Mouse (Mus musculus) forebrain, embryonic 12.5 days (tissue): Measurements from ENCODE around the gene Meis1. TPM values are rescaled to one million over a fixed set of nuclear protein-coding genes. Genes with fewer than 3 reads are reported as not detected.

Experiments
- ATAC-seq: fragments of 200-750 bp; cut with Nextera tagmentation; 2 replicates; pipeline ENCODE4 v1.8.0; 2017; ENCODE audit warnings: moderate TSS enrichment; ENCODE audit not compliant: low FRiP score
- H3K27ac ChIP-seq: fragments of 300-500 bp; sonication (generic); 2 replicates; pipeline ENCODE4 v1.5.1; 2016; ENCODE audit warnings: mild to moderate bottlenecking
- H3K27me3 ChIP-seq: fragments of 300-500 bp; sonication (generic); 2 replicates; pipeline ENCODE4 v1.6.1; 2016; ENCODE audit warnings: mild to moderate bottlenecking
- H3K36me3 ChIP-seq: fragments of 300-500 bp; sonication (generic); replicated peaks from 2 replicates; pipeline ENCODE4 v1.6.1; 2016; ENCODE audit warnings: mild to moderate bottlenecking
- H3K4me1 ChIP-seq: fragments of 300-500 bp; sonication (generic); 2 replicates; pipeline ENCODE4 v1.6.1; 2016
- H3K4me2 ChIP-seq: fragments of 300-500 bp; sonication (generic); 2 replicates; pipeline ENCODE4 v1.6.1; 2016; ENCODE audit warnings: mild to moderate bottlenecking, moderate library complexity
- H3K4me3 ChIP-seq: fragments of 300-500 bp; sonication (generic); replicated peaks from 2 replicates; pipeline ENCODE4 v1.5.1; 2016; ENCODE audit warnings: mild to moderate bottlenecking
- H3K9ac ChIP-seq: fragments of 300-500 bp; sonication (generic); 2 replicates; pipeline ENCODE4 v1.6.1; 2016; ENCODE audit warnings: mild to moderate bottlenecking
- H3K9me3 ChIP-seq: fragments of 300-500 bp; sonication (generic); 2 replicates; pipeline ENCODE4 v1.6.1; 2016
- WGBS: fragments of 180-500 bp; shearing (Covaris S2); methylation state at CpG from one replicate; pipeline ENCODE4 v1.1.7; 2016; 5-methylcytosine and 5-hydroxymethylcytosine counted together
- polyA plus RNA-seq: library from polyadenylated mRNA; unstranded; fragments of >200 nt; fragmentation: Nextera tagmentation; extraction: Ambion mirVana; gene quantifications from 2 replicates; pipeline ENCODE4 v1.2.1, GENCODE M21; 2016

The Meis1 gene
- polyA plus RNA-seq, 1 experiment from 2014 or later, result 44.8 TPM

GRCm38 (mm10) chr11:19005007-19005912, 13.5 kb downstream of the Meis1 start:
- Histone ChIP-seq H3K9ac (no peak overlapping the region), H3K27ac (no peak overlapping the region), H3K4me2 (no peak overlapping the region), H3K27me3 (peaks cover 32% of the 10 kb centered on the region), H3K4me3 (no peak overlapping the region), H3K36me3 (no peaks in the 10 kb centered on the region), H3K4me1 (peaks cover 25% of the 10 kb centered on the region), H3K9me3 (no peaks in the 10 kb centered on the region)
- no peak for ATAC-seq
- WGBS, result 85% methylated on average over 9 of the region's 9 CpGs

- H3K4me3 ChIP-seq, result no peak overlapping the region
- H3K27ac ChIP-seq, result no peak overlapping the region
- no peaks in the 10 kb centered on the region for H3K9me3 ChIP-seq
- WGBS, result 46% methylated on average over 5 of the region's 5 CpGs
- no peak overlapping the region for H3K9ac ChIP-seq
- H3K27me3 ChIP-seq, result peaks cover 18% of the 10 kb centered on the region
- peaks cover 7% of the 10 kb centered on the region for H3K4me1 ChIP-seq
- ATAC-seq, result no peak
- no peak overlapping the region for H3K4me2 ChIP-seq
- H3K36me3 ChIP-seq, result no peaks in the 10 kb centered on the region
Observed at GRCm38 (mm10) chr11:19003066-19003465, 15.7 kb downstream of the Meis1 start.

- ATAC-seq, result no peak
- H3K27me3 ChIP-seq, result peaks cover 9% of the 10 kb centered on the region; the same call in 1 of the 2 replicates
- peaks cover 5% of the 10 kb centered on the region; the same call in 1 of the 2 replicates for H3K4me1 ChIP-seq
- H3K27ac ChIP-seq, result no peak overlapping the region
- no peak overlapping the region for H3K9ac ChIP-seq
- no peak overlapping the region for H3K4me3 ChIP-seq
- H3K36me3 ChIP-seq, result peaks cover 11% of the 10 kb centered on the region; the same call in 1 of the 2 replicates
- H3K9me3 ChIP-seq, result no peaks in the 10 kb centered on the region
- H3K4me2 ChIP-seq, result no peak overlapping the region
- 97% methylated on average over 4 of the region's 4 CpGs for WGBS
Observed at GRCm38 (mm10) chr11:18996767-18997166, 22.0 kb downstream of the Meis1 start.

- Histone ChIP-seq H3K27ac (no peak overlapping the region), H3K9ac (no peak overlapping the region), H3K27me3 (peaks cover 9% of the 10 kb centered on the region; the same call in 1 of the 2 replicates), H3K36me3 (peaks cover 11% of the 10 kb centered on the region; the same call in 1 of the 2 replicates), H3K4me2 (no peak overlapping the region), H3K4me3 (no peak overlapping the region), H3K4me1 (peaks cover 5% of the 10 kb centered on the region; the same call in 1 of the 2 replicates), H3K9me3 (no peaks in the 10 kb centered on the region)
- WGBS, result 98% methylated on average over 2 of the region's 2 CpGs
- ATAC-seq, result no peak
Observed at GRCm38 (mm10) chr11:18996289-18996688, 22.5 kb downstream of the Meis1 start.

GRCm38 (mm10) chr11:18992796-18993195, 26.0 kb downstream of the Meis1 start:
- WGBS, result 71% methylated on average over 6 of the region's 6 CpGs
- Histone ChIP-seq H3K4me1 (peaks cover 37% of the 10 kb centered on the region), H3K4me2 (no peak overlapping the region), H3K27me3 (peaks cover 10% of the 10 kb centered on the region; the same call in 1 of the 2 replicates), H3K4me3 (no peak overlapping the region), H3K9ac (no peak overlapping the region), H3K9me3 (no peaks in the 10 kb centered on the region), H3K36me3 (peaks cover 15% of the 10 kb centered on the region; the same call in 1 of the 2 replicates), H3K27ac (no peak overlapping the region)
- ATAC-seq, result no peak

GRCm38 (mm10) chr11:18990244-18990677, 28.5 kb downstream of the Meis1 start:
- peaks cover 37% of the 10 kb centered on the region for H3K4me1 ChIP-seq
- 13% methylated on average over 6 of the region's 6 CpGs for WGBS
- no peak overlapping the region for H3K4me3 ChIP-seq
- peaks cover 10% of the 10 kb centered on the region; the same call in 1 of the 2 replicates for H3K27me3 ChIP-seq
- H3K36me3 ChIP-seq, result peaks cover 22% of the 10 kb centered on the region
- H3K9me3 ChIP-seq, result no peaks in the 10 kb centered on the region
- H3K27ac ChIP-seq, result peak overlapping the region; percentile 63
- H3K9ac ChIP-seq, result peak overlapping the region; percentile 30; the same call in 1 of the 2 replicates
- peak; percentile 77 for ATAC-seq
- H3K4me2 ChIP-seq, result peak overlapping the region; percentile 38

- Histone ChIP-seq H3K36me3 (peaks cover 22% of the 10 kb centered on the region), H3K4me3 (no peak overlapping the region), H3K4me1 (peaks cover 37% of the 10 kb centered on the region), H3K4me2 (peak overlapping the region; percentile 38), H3K9ac (peak overlapping the region; percentile 30; the same call in 1 of the 2 replicates), H3K9me3 (no peaks in the 10 kb centered on the region), H3K27ac (peak overlapping the region; percentile 63), H3K27me3 (peaks cover 10% of the 10 kb centered on the region; the same call in 1 of the 2 replicates)
- peak; percentile 56; the same call in 1 of the 2 replicates for ATAC-seq
- WGBS, result 6% methylated on average over 6 of the region's 6 CpGs
Observed at GRCm38 (mm10) chr11:18989669-18990243, 29.0 kb downstream of the Meis1 start.

GRCm38 (mm10) chr11:18988637-18989263, 30.0 kb downstream of the Meis1 start:
- 45% methylated on average over 4 of the region's 4 CpGs for WGBS
- Histone ChIP-seq H3K9ac (no peak overlapping the region), H3K36me3 (peaks cover 17% of the 10 kb centered on the region), H3K9me3 (no peaks in the 10 kb centered on the region), H3K4me1 (peaks cover 40% of the 10 kb centered on the region), H3K27me3 (peaks cover 10% of the 10 kb centered on the region; the same call in 1 of the 2 replicates), H3K4me2 (no peak overlapping the region), H3K27ac (no peak overlapping the region), H3K4me3 (no peak overlapping the region)
- no peak for ATAC-seq

GRCm38 (mm10) chr11:18983813-18984212, 35.0 kb downstream of the Meis1 start:
- WGBS, result 80% methylated on average over 2 of the region's 2 CpGs
- H3K9me3 ChIP-seq, result no peaks in the 10 kb centered on the region
- H3K27ac ChIP-seq, result no peak overlapping the region
- ATAC-seq, result no peak
- peaks cover 17% of the 10 kb centered on the region; the same call in 1 of the 2 replicates for H3K36me3 ChIP-seq
- 0 out of 2 replicates have a peak, but pooled peaks cover 4% of the 10 kb centered on the region for H3K27me3 ChIP-seq
- peaks cover 39% of the 10 kb centered on the region for H3K4me1 ChIP-seq
- no peak overlapping the region for H3K4me3 ChIP-seq
- H3K9ac ChIP-seq, result no peak overlapping the region
- no peak overlapping the region for H3K4me2 ChIP-seq

- no peak overlapping the region for H3K4me3 ChIP-seq
- H3K9me3 ChIP-seq, result no peaks in the 10 kb centered on the region
- peaks cover 34% of the 10 kb centered on the region for H3K4me1 ChIP-seq
- no peak overlapping the region for H3K9ac ChIP-seq
- WGBS, result 78% methylated on average over 7 of the region's 7 CpGs
- ATAC-seq, result no peak
- no peak overlapping the region for H3K27ac ChIP-seq
- peaks cover 17% of the 10 kb centered on the region; the same call in 1 of the 2 replicates for H3K36me3 ChIP-seq
- H3K27me3 ChIP-seq, result 0 out of 2 replicates have a peak, but pooled peaks cover 4% of the 10 kb centered on the region
- H3K4me2 ChIP-seq, result no peak overlapping the region
Observed at GRCm38 (mm10) chr11:18983294-18983693, 35.5 kb downstream of the Meis1 start.

GRCm38 (mm10) chr11:18982331-18982730, 36.5 kb downstream of the Meis1 start:
- Histone ChIP-seq H3K4me2 (no peak overlapping the region), H3K9me3 (no peaks in the 10 kb centered on the region), H3K9ac (no peak overlapping the region), H3K27ac (0 out of 2 replicates have a peak overlapping the region, but pooled peaks have one; percentile 8), H3K36me3 (peaks cover 10% of the 10 kb centered on the region; the same call in 1 of the 2 replicates), H3K4me3 (no peak overlapping the region), H3K27me3 (no peaks in the 10 kb centered on the region), H3K4me1 (peaks cover 32% of the 10 kb centered on the region)
- peak; percentile 80 for ATAC-seq
- WGBS, result 9% methylated on average over 3 of the region's 3 CpGs

GRCm38 (mm10) chr11:18981367-18981766, 37.4 kb downstream of the Meis1 start:
- Histone ChIP-seq H3K27me3 (no peaks in the 10 kb centered on the region), H3K36me3 (peaks cover 6% of the 10 kb centered on the region; the same call in 1 of the 2 replicates), H3K4me1 (peaks cover 32% of the 10 kb centered on the region), H3K9me3 (no peaks in the 10 kb centered on the region), H3K4me2 (no peak overlapping the region), H3K4me3 (no peak overlapping the region), H3K9ac (no peak overlapping the region), H3K27ac (no peak overlapping the region)
- ATAC-seq, result no peak
- 9% methylated on average over 4 of the region's 4 CpGs for WGBS
